15 mouse cellular contexts compared by ENCODE assay signal in the genomic region with DNA sequence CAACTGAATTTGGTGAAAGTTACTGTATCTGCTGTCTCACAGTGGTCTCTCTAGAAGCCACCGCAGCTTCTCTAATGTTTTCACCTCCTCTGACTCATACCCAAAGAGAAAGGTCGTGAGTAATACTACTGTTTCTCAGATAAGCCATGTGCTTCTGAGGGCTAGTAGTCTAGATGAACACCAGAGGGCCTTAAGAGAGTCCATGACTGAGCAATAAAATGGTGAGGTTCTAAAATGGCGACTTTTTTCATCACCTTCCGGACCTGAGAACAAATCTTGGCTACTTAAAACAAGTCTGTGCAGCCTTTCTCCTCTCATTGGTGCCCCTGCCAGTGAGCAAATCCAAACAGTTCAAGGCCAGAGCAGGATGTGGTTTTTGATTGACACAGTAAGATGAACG. TPM values are rescaled to one million over a fixed set of nuclear protein-coding genes. Genes with fewer than 3 reads are reported as not detected.
DNase-seq lines count a peak whose midpoint lies in the region; ATAC-seq and TF ChIP-seq lines count a peak whose summit lies in the region.
"Had no signal": no experiment of that assay in that cellular context is flagged by ENCODE, and none has a peak within 500 bp of the region (broad histone marks: within the 10 kb centered on the region; RNA-seq: fewer than 3 reads in every experiment).

No protein-coding gene starts in this region.

- no peaks in the 10 kb centered on the region for H3K27me3 ChIP-seq in heart, embryonic 16.5 days (ENCODE audit: control insufficient read depth, insufficient read depth, low read length)
- no peaks in the 10 kb centered on the region for H3K27me3 ChIP-seq in intestine, postnatal 0 days (replicated peaks; ENCODE audit: control insufficient read depth, insufficient read depth, low read length)
- H3K27me3 ChIP-seq: embryonic facial prominence, embryonic 15.5 days had no signal

- no peaks in the 10 kb centered on the region for H3K4me1 ChIP-seq in heart, embryonic 16.5 days (ENCODE audit: control insufficient read depth, insufficient read depth, low read length)
- H3K4me1 ChIP-seq in intestine, postnatal 0 days (replicated peaks; ENCODE audit: control insufficient read depth, insufficient read depth, low read length): no peaks in the 10 kb centered on the region
- H3K4me1 ChIP-seq: embryonic facial prominence, embryonic 15.5 days had no signal

- TF ChIP-seq CTCF in intestine, postnatal 0 days (IDR thresholded peaks at IDR 0.05; ENCODE audit: low read depth): no peak

- peak overlapping the region; percentile 1; the same call in 1 of the 2 replicates for H3K4me3 ChIP-seq in heart, embryonic 16.5 days (ENCODE audit: low read length)
- no peak overlapping the region for H3K4me3 ChIP-seq in intestine, postnatal 0 days (ENCODE audit: low read depth, low read length)
- H3K4me3 ChIP-seq: embryonic facial prominence, embryonic 15.5 days had no signal

- no peaks in the 10 kb centered on the region; the same call in 1 of the 2 replicates for H3K9me3 ChIP-seq in heart, embryonic 16.5 days (replicated peaks; ENCODE audit: control insufficient read depth, low read length)
- no peaks in the 10 kb centered on the region for H3K9me3 ChIP-seq in intestine, postnatal 0 days (ENCODE audit: control insufficient read depth)
- H3K9me3 ChIP-seq: embryonic facial prominence, embryonic 15.5 days had no signal

- WGBS in heart, embryonic 16.5 days: 62% methylated on average over 5 of the region's 5 CpGs
- WGBS in intestine, postnatal 0 days: 78% methylated on average over 5 of the region's 5 CpGs

- peak; percentile 38; the same call in 1 of the 2 replicates for ATAC-seq in heart, embryonic 16.5 days (replicated peaks; ENCODE audit: extremely low read depth, insufficient read depth, low FRiP score)
- peak; percentile 64 for ATAC-seq in megakaryocyte progenitor cell, adult 5-6 weeks (replicated peaks; ENCODE audit: poor library complexity)
- no peak for ATAC-seq in intestine, postnatal 0 days

- no peak for DNase-seq in heart, adult 8-10 months (ENCODE audit: low spot score)
- DNase-seq in brain, adult 2 months (ENCODE audit: low read depth, low spot score): peak; percentile 5
- peak; percentile 85 for DNase-seq in thymus, postnatal 0 days (ENCODE audit: low spot score)
- DNase-seq in right cerebral cortex, postnatal 4 days: no peak
- no peak for DNase-seq in retina, postnatal 1 day
- DNase-seq: cerebellum, adult 9-11 months; gastrocnemius, postnatal 14 days; kidney, postnatal 25 days had no signal

- no peak overlapping the region for H3K4me2 ChIP-seq in heart, embryonic 16.5 days (ENCODE audit: low read depth, low read length)
- no peak overlapping the region for H3K4me2 ChIP-seq in intestine, postnatal 0 days (replicated peaks; ENCODE audit: low read depth)
- H3K4me2 ChIP-seq: embryonic facial prominence, embryonic 15.5 days had no signal

- no peak overlapping the region for H3K27ac ChIP-seq in heart, embryonic 16.5 days (ENCODE audit: low read length)
- H3K27ac ChIP-seq in intestine, postnatal 0 days (ENCODE audit: low read depth, low read length): no peak overlapping the region
- H3K27ac ChIP-seq: embryonic facial prominence, embryonic 15.5 days had no signal

- H3K9ac ChIP-seq in heart, embryonic 16.5 days (ENCODE audit: low read length): no peak overlapping the region
- no peak overlapping the region for H3K9ac ChIP-seq in intestine, postnatal 0 days (ENCODE audit: low read depth, low read length)
- H3K9ac ChIP-seq: embryonic facial prominence, embryonic 15.5 days had no signal

- H3K36me3 ChIP-seq in heart, embryonic 16.5 days (ENCODE audit: control insufficient read depth, insufficient read depth): no peaks in the 10 kb centered on the region
- no peaks in the 10 kb centered on the region for H3K36me3 ChIP-seq in intestine, postnatal 0 days (ENCODE audit: control insufficient read depth, insufficient read depth)
- H3K36me3 ChIP-seq: embryonic facial prominence, embryonic 15.5 days had no signal

RNA-seq across cellular contexts. Expression of a gene that starts 1.4 kb away (rescaled TPM):
- polyA plus RNA-seq in heart, embryonic 16.5 days (2015; fragmentation: Nextera tagmentation; extraction: Ambion mirVana): 0.29 and 1.2 TPM in 2 replicates
- total RNA-seq in heart, adult 8-10 months (2022): under 1 TPM in 1 of 4 experiments, not detected in 3; 0.27 TPM
- total RNA-seq in megakaryocyte progenitor cell, adult 5-6 weeks (2015): 3.1 and 6.7 TPM in 2 replicates
- total RNA-seq in megakaryocyte progenitor cell, adult 5-6 weeks (2017): 4.8 and 9.2 TPM in 2 replicates
- 12.3 and 14.2 TPM in 2 replicates for polyA plus RNA-seq in thymus, postnatal 0 days (2015; fragmentation: Nextera tagmentation; extraction: Ambion mirVana)
- 0.18 and 0.21 TPM in 2 replicates for polyA plus RNA-seq in intestine, postnatal 0 days (2015; fragmentation: Nextera tagmentation; extraction: Ambion mirVana)
- total RNA-seq: gastrocnemius, postnatal 14 days; left cerebral cortex, postnatal 25 days had no signal
- polyA plus RNA-seq: hindbrain, embryonic 11.5 days; neural tube, embryonic 14.5 days had no signal

RNA-seq across cellular contexts. Expression of a gene that starts 2.1 kb away (rescaled TPM):
- polyA plus RNA-seq in heart, embryonic 16.5 days (2015; fragmentation: Nextera tagmentation; extraction: Ambion mirVana): 1.7 and 5.3 TPM in 2 replicates
- total RNA-seq in heart, adult 8-10 months (2022): under 1 TPM; 0.22 to 0.38 (median 0.25) TPM
- total RNA-seq in megakaryocyte progenitor cell, adult 5-6 weeks (2015): 237 and 280 TPM in 2 replicates
- 243 and 287 TPM in 2 replicates for total RNA-seq in megakaryocyte progenitor cell, adult 5-6 weeks (2017)
- polyA plus RNA-seq in thymus, postnatal 0 days (2015; fragmentation: Nextera tagmentation; extraction: Ambion mirVana): 48.3 and 50.0 TPM in 2 replicates
- polyA plus RNA-seq in intestine, postnatal 0 days (2015; fragmentation: Nextera tagmentation; extraction: Ambion mirVana): 1.2 and 1.4 TPM in 2 replicates

RNA-seq across cellular contexts. Expression of a gene that starts 45.3 kb away (rescaled TPM):
- polyA plus RNA-seq in heart, embryonic 16.5 days (2015; fragmentation: Nextera tagmentation; extraction: Ambion mirVana): not detected in 2 replicates
- total RNA-seq in heart, adult 8-10 months (2022): 1 to 10 TPM; 1.2 to 2.7 (median 1.3) TPM
- total RNA-seq in megakaryocyte progenitor cell, adult 5-6 weeks (2015): not detected in 2 replicates
- not detected in 2 replicates for total RNA-seq in megakaryocyte progenitor cell, adult 5-6 weeks (2017)
- polyA plus RNA-seq in thymus, postnatal 0 days (2015; fragmentation: Nextera tagmentation; extraction: Ambion mirVana): 0.17 and 0.23 TPM in 2 replicates
- not detected in 2 replicates for polyA plus RNA-seq in intestine, postnatal 0 days (2015; fragmentation: Nextera tagmentation; extraction: Ambion mirVana)
- total RNA-seq: left cerebral cortex, postnatal 25 days had no signal
- polyA plus RNA-seq: hindbrain, embryonic 11.5 days; neural tube, embryonic 14.5 days had no signal

Comparison
In these comparisons a context has a peak if more than half of its experiments do, and no peak if none do; other contexts are left out.
1. DNase-seq: peak in brain, adult 2 months (single experiment) and thymus, postnatal 0 days (single experiment); none in heart, adult 8-10 months (single experiment), right cerebral cortex, postnatal 4 days (single experiment) and retina, postnatal 1 day (single experiment).